Mouse (Mus musculus): ENCODE results near the gene Mif4gd. TPM values are rescaled to one million over a fixed set of nuclear protein-coding genes. Genes with fewer than 3 reads are reported as not detected.

The Mif4gd gene
- polyA plus RNA-seq, 1 experiment from 2014 or later: 22.7 TPM

GRCm38 (mm10) chr11:115641664-115642036 lies 28.9 kb upstream of the Mif4gd start:
- Histone ChIP-seq H3K9me3 (no peaks in the 10 kb centered on the region), H3K4me3 (no peak overlapping the region)
- 86% methylated on average over 4 of the region's 4 CpGs for WGBS

GRCm38 (mm10) chr11:115640978-115641663 lies 28.4 kb upstream of the Mif4gd start:
- no peak overlapping the region for H3K4me3 ChIP-seq
- peaks cover 10% of the 10 kb centered on the region; the same call in 1 of the 2 replicates for H3K4me1 ChIP-seq
- 48% methylated on average over 14 of the region's 14 CpGs for WGBS

More at GRCm38 (mm10) chr11:115641664-115642036, 28.9 kb upstream of the Mif4gd start:
- Histone ChIP-seq H3K27me3 (ENCODE audit: insufficient read depth, poor library complexity, severe bottlenecking) (no peaks in the 10 kb centered on the region), H3K4me1 (peaks cover 10% of the 10 kb centered on the region; the same call in 1 of the 2 replicates), H3K36me3 (peaks cover 29% of the 10 kb centered on the region), H3K27ac (no peak overlapping the region)
- no peak for DNase-seq (ENCODE audit: low spot score)

GRCm38 (mm10) chr11:115640311-115640828 lies 27.6 kb upstream of the Mif4gd start:
- Histone ChIP-seq H3K27ac (no peak overlapping the region), H3K27me3 (ENCODE audit: insufficient read depth, poor library complexity, severe bottlenecking) (no peaks in the 10 kb centered on the region), H3K4me3 (no peak overlapping the region), H3K9me3 (no peaks in the 10 kb centered on the region), H3K4me1 (peaks cover 10% of the 10 kb centered on the region; the same call in 1 of the 2 replicates), H3K36me3 (peaks cover 21% of the 10 kb centered on the region)
- no peak for DNase-seq (ENCODE audit: low spot score)
- 77% methylated on average over 3 of the region's 4 CpGs for WGBS

More at GRCm38 (mm10) chr11:115640978-115641663, 28.4 kb upstream of the Mif4gd start:
- Histone ChIP-seq H3K36me3 (peaks cover 25% of the 10 kb centered on the region), H3K27ac (no peak overlapping the region), H3K9me3 (no peaks in the 10 kb centered on the region), H3K27me3 (ENCODE audit: insufficient read depth, poor library complexity, severe bottlenecking) (no peaks in the 10 kb centered on the region)
- DNase-seq (ENCODE audit: low spot score): no peak

- Histone ChIP-seq H3K4me3 (no peak overlapping the region), H3K36me3 (peaks cover 13% of the 10 kb centered on the region), H3K27me3 (ENCODE audit: insufficient read depth, poor library complexity, severe bottlenecking) (no peaks in the 10 kb centered on the region), H3K27ac (no peak overlapping the region), H3K4me1 (peaks cover 10% of the 10 kb centered on the region; the same call in 1 of the 2 replicates), H3K9me3 (no peaks in the 10 kb centered on the region)
- DNase-seq (ENCODE audit: low spot score): no peak
- 83% methylated on average over 4 of the region's 4 CpGs for WGBS
Measured at GRCm38 (mm10) chr11:115639540-115639939, 26.8 kb upstream of the Mif4gd start.

DNA sequence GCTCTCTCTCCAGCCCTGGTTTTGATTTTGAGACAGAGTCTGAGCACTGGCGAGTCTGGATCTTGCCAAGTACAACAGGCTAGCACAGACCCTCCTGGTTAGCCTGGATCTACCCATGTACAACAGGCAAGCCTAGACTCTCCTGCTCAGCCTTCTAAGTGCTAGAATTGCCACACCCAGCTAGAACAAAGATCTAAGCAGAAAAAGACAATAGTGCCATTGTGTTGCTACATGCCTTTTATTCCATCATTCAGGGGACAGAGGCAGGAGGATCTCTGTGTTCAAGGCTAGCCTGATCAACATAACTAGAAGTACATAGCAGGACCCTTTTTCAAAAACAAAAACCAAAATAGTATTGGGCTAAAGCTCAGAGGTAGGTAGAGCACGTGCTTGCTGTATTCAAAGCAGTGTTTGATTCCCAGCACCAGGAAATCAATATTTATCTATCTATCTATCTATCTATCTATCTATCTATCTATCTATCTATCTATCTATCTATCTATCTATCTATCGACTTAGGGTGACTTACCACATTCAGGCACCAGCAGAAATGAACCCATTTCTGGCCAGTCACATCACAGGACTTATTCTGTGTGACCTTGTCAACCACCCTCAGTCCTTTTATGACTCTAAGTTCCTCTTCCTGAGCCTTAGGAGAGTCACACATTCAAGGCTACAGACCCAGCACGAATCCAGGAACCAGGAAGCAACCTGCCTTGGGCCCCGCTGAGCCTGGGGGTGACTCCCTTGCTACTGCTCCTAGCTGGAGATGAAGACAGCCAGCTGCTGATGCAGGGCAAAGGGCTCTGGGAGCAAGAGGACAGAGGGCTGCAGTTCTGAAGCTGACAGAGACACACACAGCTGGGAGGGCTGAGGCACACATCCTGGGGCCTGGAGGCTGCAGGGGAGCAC lies 26.0 kb upstream of the Mif4gd start:
- peaks cover 9% of the 10 kb centered on the region; the same call in 1 of the 2 replicates for H3K36me3 ChIP-seq
- H3K4me3 ChIP-seq: no peak overlapping the region
- 62% methylated on average over 5 of the region's 5 CpGs for WGBS
- no peak overlapping the region for H3K27ac ChIP-seq
- H3K27me3 ChIP-seq (ENCODE audit: insufficient read depth, poor library complexity, severe bottlenecking): no peaks in the 10 kb centered on the region
- no peaks in the 10 kb centered on the region for H3K9me3 ChIP-seq
- DNase-seq (ENCODE audit: low spot score): no peak
- H3K4me1 ChIP-seq: peaks cover 10% of the 10 kb centered on the region; the same call in 1 of the 2 replicates

GRCm38 (mm10) chr11:115636960-115637359 lies 24.2 kb upstream of the Mif4gd start:
- 74% methylated on average over 3 of the region's 3 CpGs for WGBS
- H3K9me3 ChIP-seq: no peaks in the 10 kb centered on the region
- no peaks in the 10 kb centered on the region for H3K36me3 ChIP-seq
- no peaks in the 10 kb centered on the region for H3K27me3 ChIP-seq (ENCODE audit: insufficient read depth, poor library complexity, severe bottlenecking)
- no peak overlapping the region for H3K4me3 ChIP-seq
- no peak overlapping the region for H3K27ac ChIP-seq
- DNase-seq (ENCODE audit: low spot score): no peak
- H3K4me1 ChIP-seq: peaks cover 10% of the 10 kb centered on the region; the same call in 1 of the 2 replicates

DNA sequence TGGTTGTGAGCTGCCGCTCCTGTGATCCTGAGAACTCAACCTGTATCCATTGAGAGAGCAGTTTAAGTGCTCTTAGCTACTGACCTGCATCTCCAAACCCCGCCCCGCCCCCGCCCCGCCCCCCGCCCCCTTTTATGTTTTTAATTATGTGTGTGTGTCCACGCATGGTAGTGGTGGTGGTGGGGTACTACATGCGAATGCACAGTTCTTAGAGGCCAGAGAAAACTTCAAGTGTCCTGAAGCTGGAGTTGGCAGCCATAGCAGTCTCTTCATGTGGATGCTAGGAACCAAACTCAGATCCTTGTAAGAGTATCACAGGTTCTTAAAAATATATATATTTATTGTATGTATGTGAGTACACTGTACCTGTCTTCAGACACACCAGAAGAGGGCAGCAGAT lies 22.7 kb upstream of the Mif4gd start:
- no peaks in the 10 kb centered on the region for H3K27me3 ChIP-seq (ENCODE audit: insufficient read depth, poor library complexity, severe bottlenecking)
- no peak overlapping the region for H3K27ac ChIP-seq
- WGBS: 73% methylated on average over 8 of the region's 8 CpGs
- H3K9me3 ChIP-seq: no peaks in the 10 kb centered on the region
- 0 out of 2 replicates have a peak, but pooled peaks cover 6% of the 10 kb centered on the region for H3K4me1 ChIP-seq
- no peak for DNase-seq (ENCODE audit: low spot score)
- H3K4me3 ChIP-seq: no peak overlapping the region
- H3K36me3 ChIP-seq: no peaks in the 10 kb centered on the region

GRCm38 (mm10) chr11:115635041-115635440 lies 22.3 kb upstream of the Mif4gd start:
- Histone ChIP-seq H3K27me3 (ENCODE audit: insufficient read depth, poor library complexity, severe bottlenecking) (no peaks in the 10 kb centered on the region), H3K27ac (no peak overlapping the region), H3K4me1 (0 out of 2 replicates have a peak, but pooled peaks cover 6% of the 10 kb centered on the region), H3K36me3 (no peaks in the 10 kb centered on the region), H3K9me3 (no peaks in the 10 kb centered on the region), H3K4me3 (no peak overlapping the region)
- no peak for DNase-seq (ENCODE audit: low spot score)
- 78% methylated on average over 8 of the region's 8 CpGs for WGBS

GRCm38 (mm10) chr11:115634109-115634508 lies 21.3 kb upstream of the Mif4gd start:
- no peak for DNase-seq (ENCODE audit: low spot score)
- Histone ChIP-seq H3K4me1 (0 out of 2 replicates have a peak, but pooled peaks cover 2% of the 10 kb centered on the region), H3K4me3 (no peak overlapping the region), H3K36me3 (no peaks in the 10 kb centered on the region), H3K27ac (no peak overlapping the region; the same call in 1 of the 2 replicates), H3K27me3 (ENCODE audit: insufficient read depth, poor library complexity, severe bottlenecking) (no peaks in the 10 kb centered on the region), H3K9me3 (no peaks in the 10 kb centered on the region)
- 74% methylated on average over 4 of the region's 4 CpGs for WGBS

DNA sequence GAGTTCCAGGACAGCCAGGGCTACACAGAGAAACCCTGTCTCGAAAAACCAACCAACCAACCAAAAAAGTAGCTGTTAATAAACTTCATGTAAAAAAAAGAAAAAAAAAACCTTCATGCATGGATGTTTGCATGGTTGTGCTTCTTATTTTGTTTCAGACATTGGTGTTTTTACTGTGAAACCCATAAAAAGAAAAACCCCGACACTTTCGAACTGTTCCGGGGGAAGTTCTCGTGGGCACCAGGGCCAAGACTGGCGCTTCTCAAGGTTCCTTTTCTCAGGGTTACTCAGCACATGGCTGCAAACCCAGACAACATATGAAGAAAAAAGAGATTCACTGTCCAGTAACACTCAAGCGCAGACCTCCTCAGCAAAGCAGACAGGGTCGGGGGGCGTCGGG lies 20.1 kb upstream of the Mif4gd start:
- Histone ChIP-seq H3K4me1 (no peaks in the 10 kb centered on the region), H3K27me3 (ENCODE audit: insufficient read depth, poor library complexity, severe bottlenecking) (no peaks in the 10 kb centered on the region), H3K9me3 (no peaks in the 10 kb centered on the region), H3K27ac (no peak overlapping the region), H3K36me3 (no peaks in the 10 kb centered on the region), H3K4me3 (no peak overlapping the region)
- no peak for DNase-seq (ENCODE audit: low spot score)
- 82% methylated on average over 10 of the region's 10 CpGs for WGBS

DNA sequence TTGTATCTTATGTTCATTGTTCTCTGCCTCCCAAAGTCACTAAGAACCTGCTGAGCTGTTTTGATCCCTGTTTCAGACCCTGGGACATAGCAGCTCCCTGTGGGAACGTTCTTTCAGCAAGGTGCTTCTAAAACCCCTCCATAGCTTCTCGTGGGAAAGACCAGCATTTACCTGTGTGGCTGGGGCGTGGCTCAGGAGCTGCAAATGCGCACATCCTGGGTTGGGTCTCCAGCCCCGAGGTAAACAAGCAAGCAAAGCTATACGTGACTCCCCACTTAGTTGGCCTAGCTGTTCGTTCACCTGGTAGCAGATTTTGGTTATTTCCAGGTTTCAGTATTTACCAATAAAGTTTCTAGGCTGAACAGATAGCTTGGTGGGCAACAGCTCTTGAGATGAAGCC lies 19.5 kb upstream of the Mif4gd start:
- Histone ChIP-seq H3K9me3 (no peaks in the 10 kb centered on the region), H3K36me3 (no peaks in the 10 kb centered on the region), H3K27ac (no peak overlapping the region), H3K4me1 (no peaks in the 10 kb centered on the region), H3K27me3 (ENCODE audit: insufficient read depth, poor library complexity, severe bottlenecking) (no peaks in the 10 kb centered on the region), H3K4me3 (no peak overlapping the region)
- no peak for DNase-seq (ENCODE audit: low spot score)
- 75% methylated on average over 7 of the region's 7 CpGs for WGBS

GRCm38 (mm10) chr11:115631505-115631890 lies 18.7 kb upstream of the Mif4gd start:
- H3K36me3 ChIP-seq: no peaks in the 10 kb centered on the region

More at GRCm38 (mm10) chr11:115631505-115631890, 18.7 kb upstream of the Mif4gd start:
- 17% methylated on average over 3 of the region's 3 CpGs for WGBS
- no peak overlapping the region for H3K4me3 ChIP-seq
- 0 out of 2 replicates have a peak overlapping the region, but pooled peaks have one; percentile 47 for H3K27ac ChIP-seq
- no peaks in the 10 kb centered on the region; the same call in 1 of the 2 replicates for H3K4me1 ChIP-seq
- DNase-seq (ENCODE audit: low spot score): no peak
- H3K27me3 ChIP-seq (ENCODE audit: insufficient read depth, poor library complexity, severe bottlenecking): no peaks in the 10 kb centered on the region
- H3K9me3 ChIP-seq: no peaks in the 10 kb centered on the region
